Mouse (Mus musculus) MN1 (cell line): ENCODE data around the gene Gm9040.
A peak's percentile ranks its signal among the peaks of the same experiment; 100 is the strongest.
"Not testable (repeated sequence)": the region's sequence is repeated elsewhere in the genome, so short reads cannot be mapped to it uniquely, and the experiment has no call there.

ENCODE experiments used
- DNase-seq: peaks from one replicate; pipeline ENCODE4 v3.0.0-alpha.2; 2016; ENCODE audit warnings: low spot score

Gene Gm9040

GRCm38 (mm10) chr10:118326869-118327268 lies at the start of gene Gm9040:
TSS of gene Gm9040 (minus strand) at chr10:118326969.
- not testable (repeated sequence) for DNase-seq

GRCm38 (mm10) chr10:118370443-118370842 lies 43.7 kb upstream of the Gm9040 start:
- peak; percentile 94 for DNase-seq

GRCm38 (mm10) chr10:118369518-118369917 lies 42.7 kb upstream of the Gm9040 start:
- no peak for DNase-seq

- not testable (repeated sequence) for DNase-seq
These were observed 27.2 kb upstream of the Gm9040 start, which contains the start of gene Gm9049 for GRCm38 (mm10) chr10:118354005-118354404. TSS of gene Gm9049 (minus strand) at chr10:118354105.

GRCm38 (mm10) chr10:118348579-118348978 lies 21.8 kb upstream of the Gm9040 start, which contains the start of gene Gm9048:
TSS of gene Gm9048 (minus strand) at chr10:118348679.
- DNase-seq = not testable (repeated sequence)

GRCm38 (mm10) chr10:118343155-118343554 lies 16.4 kb upstream of the Gm9040 start, which contains the start of gene Gm9046:
TSS of gene Gm9046 (minus strand) at chr10:118343255.
- not testable (repeated sequence) for DNase-seq

GRCm38 (mm10) chr10:118337731-118338130 lies 11.0 kb upstream of the Gm9040 start, which contains the start of gene Gm9045:
TSS of gene Gm9045 (minus strand) at chr10:118337831.
- DNase-seq = not testable (repeated sequence)

- DNase-seq = not testable (repeated sequence)
These were observed 5.5 kb upstream of the Gm9040 start, which contains the start of gene Gm9044 for GRCm38 (mm10) chr10:118332308-118332707. TSS of gene Gm9044 (minus strand) at chr10:118332408.

GRCm38 (mm10) chr10:118319024-118319423 lies 7.7 kb downstream of the Gm9040 start:
- DNase-seq = no peak

GRCm38 (mm10) chr10:118302133-118302532 lies 24.6 kb downstream of the Gm9040 start:
- not testable (repeated sequence) for DNase-seq

GRCm38 (mm10) chr10:118294938-118295337 lies 31.8 kb downstream of the Gm9040 start, which contains the start of gene Iltifb:
TSS of gene Iltifb (minus strand) at chr10:118295038.
- DNase-seq = no peak

GRCm38 (mm10) chr10:118283016-118283415 lies 43.8 kb downstream of the Gm9040 start:
- DNase-seq = not testable (repeated sequence)

GRCm38 (mm10) chr10:118282565-118282964 lies 44.2 kb downstream of the Gm9040 start:
- DNase-seq = not testable (repeated sequence)

- DNase-seq = not testable (repeated sequence)
These were observed 48.7 kb downstream of the Gm9040 start for GRCm38 (mm10) chr10:118278069-118278468.
